Mouse (Mus musculus): Measurements from ENCODE around the gene Retreg2.

DNA sequence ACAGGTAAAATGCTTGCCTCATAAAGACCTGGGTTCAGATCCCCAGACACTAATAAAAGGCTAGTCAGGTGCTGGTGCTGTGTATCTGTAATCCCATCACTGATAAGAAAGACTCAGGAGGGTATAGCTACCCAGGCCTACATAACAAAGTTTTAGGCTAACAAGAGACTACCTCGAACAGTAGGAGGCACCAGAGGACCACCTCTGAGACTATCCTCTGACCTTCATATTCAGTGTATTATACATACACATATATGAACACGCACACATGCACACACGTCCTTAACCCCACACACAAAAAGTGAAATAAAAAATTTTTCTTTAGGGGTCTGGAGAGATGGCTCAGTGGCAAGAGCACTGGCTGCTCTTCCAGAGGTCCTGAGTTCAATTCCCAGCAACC, 20.4 kb upstream of the Retreg2 start:
- TF ChIP-seq CHD2 (IDR thresholded peaks at IDR 0.05; ENCODE audit: low read depth, low read length) (no peak), ZC3H11A (IDR thresholded peaks at IDR 0.05; ENCODE audit: borderline replicate concordance, low read depth, low read length) (no peak)
